Mouse (Mus musculus): ENCODE measurements at regions not wholly inside any gene's neighbourhood (a gene's known extent, or its start where the extent isn't known, plus 50 kb on each side); places are given as distances from the start of the nearest gene placed in this dataset.

- intact Hi-C loops (cut with DNase I), result no loop called here
Observed at GRCm38 (mm10) chr3:46343508-46343907, 104.5 kb downstream of the Pabpc4l start.

GRCm38 (mm10) chr3:46340648-46341280 is 107.3 kb downstream of the Pabpc4l start:
- intact Hi-C loops (cut with DNase I), result no loop called here
- no peak for DNase-seq (ENCODE audit: low spot score in 2 of 2)

More at GRCm38 (mm10) chr3:46343508-46343907, 104.5 kb downstream of the Pabpc4l start:
- no peak for DNase-seq (ENCODE audit: low spot score in 2 of 2)

DNA sequence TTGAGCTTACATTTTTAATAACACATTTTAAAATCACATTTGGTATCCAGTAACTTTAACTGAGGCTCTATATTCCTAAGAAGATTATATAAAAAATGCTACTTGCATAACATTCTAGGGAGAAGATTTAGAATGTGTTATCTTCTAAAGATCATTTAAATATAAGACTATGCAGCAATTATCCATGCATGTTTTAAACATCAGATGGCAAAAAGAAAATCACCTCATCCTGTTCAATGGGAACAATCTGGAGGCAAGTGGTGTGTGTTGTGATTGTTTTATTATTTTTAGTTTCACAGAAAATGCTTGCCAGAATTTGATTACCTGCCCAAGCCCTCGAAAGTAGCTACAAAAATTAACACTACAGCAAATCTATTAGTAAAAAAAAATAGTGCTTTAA is 113.5 kb downstream of the Pabpc4l start:
- intact Hi-C loops (cut with DNase I), result no loop called here
- DNase-seq (ENCODE audit: low spot score in 2 of 2), result peak in 1 of 2 experiments; percentile 8

DNA sequence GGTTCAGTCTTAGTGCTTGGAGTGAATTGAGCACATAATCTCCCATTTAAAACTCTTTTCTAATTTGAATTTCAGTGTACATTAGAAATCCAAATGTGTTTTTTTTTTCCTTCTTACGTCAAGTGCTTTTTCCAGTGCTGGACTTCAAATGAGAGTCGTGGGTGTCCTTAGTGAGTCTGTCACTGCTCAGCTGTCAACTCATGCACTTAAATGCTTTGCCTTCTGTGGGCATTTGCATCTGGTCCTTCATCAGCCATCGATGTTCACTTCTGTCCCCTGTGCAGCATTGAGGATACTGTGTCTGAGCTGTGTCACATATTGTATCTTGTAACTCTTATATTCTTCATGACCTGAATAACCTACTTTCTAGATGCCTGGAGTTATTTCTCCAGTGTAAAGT is 123.1 kb downstream of the Pabpc4l start:
- DNase-seq (ENCODE audit: low spot score in 2 of 2), result peak in 1 of 2 experiments; percentile 8
- intact Hi-C loops (cut with DNase I), result no loop called here

Measured in left cerebral cortex, postnatal 14 days (tissue).